Mouse (Mus musculus) liver, embryonic 14.5 days (tissue): Measurements from ENCODE around the gene Pfdn4.

Experiments
- CTCF ChIP-seq: IDR thresholded peaks from 2 replicates; pipeline ENCODE4 v1.5.1; 2016; ENCODE audit warnings: antibody characterized with exemption, low read depth, control low read depth
- EP300 ChIP-seq: IDR thresholded peaks from 2 replicates; pipeline ENCODE4 v1.6.1; 2016; ENCODE audit warnings: antibody characterized with exemption, low read depth

DNA sequence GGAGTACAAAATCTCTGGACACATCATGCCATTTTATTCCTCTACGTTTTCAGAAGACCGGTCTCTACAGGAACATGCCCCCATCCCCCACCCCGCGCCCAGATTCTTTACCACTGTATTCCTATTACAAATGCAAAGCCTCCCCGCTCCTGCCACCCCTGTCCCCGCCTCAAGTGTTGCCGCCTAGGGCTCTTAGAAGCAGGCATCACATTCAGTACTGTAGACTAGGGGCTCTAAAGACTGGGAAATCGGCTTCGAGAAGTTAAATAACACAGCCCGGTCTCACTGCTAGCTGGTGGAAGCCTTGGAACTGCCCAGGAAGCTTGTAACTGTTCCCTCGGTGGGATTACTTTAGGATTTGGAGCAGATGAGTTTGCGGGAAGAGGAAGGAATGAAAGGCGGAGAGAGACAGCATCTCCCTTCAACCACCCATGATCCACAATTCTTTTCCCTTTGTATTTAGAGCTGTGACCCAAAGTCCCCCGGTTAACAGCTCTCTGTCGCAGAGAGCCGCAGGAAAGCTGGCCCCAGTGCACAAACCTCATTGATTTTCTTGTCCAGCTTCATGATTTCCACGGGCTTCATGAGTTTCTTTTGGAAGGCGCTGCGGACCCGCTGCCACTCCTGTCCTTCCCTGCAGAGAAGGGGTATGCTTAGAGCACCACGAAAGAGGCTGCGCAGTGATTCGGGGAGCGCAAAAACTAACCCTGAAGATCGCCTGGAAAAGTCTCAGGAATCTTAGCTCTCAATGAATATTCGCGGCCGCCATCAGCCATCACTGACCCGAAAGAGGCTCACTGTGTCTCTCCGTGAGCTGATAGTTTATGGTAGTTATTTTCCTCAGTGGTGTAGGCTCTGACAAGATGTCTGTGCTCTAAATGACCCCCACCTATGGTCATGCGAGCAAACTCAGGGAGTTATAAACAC lies 1.2 kb upstream of the Pfdn4 start:
- TF ChIP-seq CTCF (no peak), EP300 (no peak)
